Mouse (Mus musculus): ENCODE results near the gene Mtch1.

The Mtch1 gene

GRCm38 (mm10) chr17:29310056-29310623 lies 37.6 kb downstream of the Mtch1 start:
- DNase-seq (ENCODE audit: low read depth, low spot score): no peak

- no peak for DNase-seq (ENCODE audit: low read depth, low spot score)
Measured at GRCm38 (mm10) chr17:29305871-29306270, 41.9 kb downstream of the Mtch1 start.

GRCm38 (mm10) chr17:29305058-29305806 lies 42.5 kb downstream of the Mtch1 start:
- no peak for DNase-seq (ENCODE audit: low read depth, low spot score)

GRCm38 (mm10) chr17:29304376-29305057 lies 43.2 kb downstream of the Mtch1 start:
- no peak for DNase-seq (ENCODE audit: low read depth, low spot score)

GRCm38 (mm10) chr17:29303856-29304255 lies 43.9 kb downstream of the Mtch1 start:
- no peak for DNase-seq (ENCODE audit: low read depth, low spot score)

- DNase-seq (ENCODE audit: low read depth, low spot score): no peak
Measured at GRCm38 (mm10) chr17:29303087-29303486, 44.6 kb downstream of the Mtch1 start.

- no peak for DNase-seq (ENCODE audit: low read depth, low spot score)
Measured at GRCm38 (mm10) chr17:29302149-29302548, 45.6 kb downstream of the Mtch1 start.

- no peak for DNase-seq (ENCODE audit: low read depth, low spot score)
Measured at GRCm38 (mm10) chr17:29301421-29301820, 46.3 kb downstream of the Mtch1 start.

- no peak for DNase-seq (ENCODE audit: low read depth, low spot score)
Measured at GRCm38 (mm10) chr17:29300926-29301325, 46.8 kb downstream of the Mtch1 start.

- DNase-seq (ENCODE audit: low read depth, low spot score): no peak
Measured at GRCm38 (mm10) chr17:29299282-29299681, 48.5 kb downstream of the Mtch1 start.

GRCm38 (mm10) chr17:29297813-29298212 lies 49.9 kb downstream of the Mtch1 start:
- DNase-seq (ENCODE audit: low read depth, low spot score): no peak

GRCm38 (mm10) chr17:29297321-29297720 lies 50.4 kb downstream of the Mtch1 start:
- DNase-seq (ENCODE audit: low read depth, low spot score): no peak

- no peak for DNase-seq (ENCODE audit: low read depth, low spot score)
Measured at GRCm38 (mm10) chr17:29295835-29296234, 51.9 kb downstream of the Mtch1 start.

- no peak for DNase-seq (ENCODE audit: low read depth, low spot score)
Measured at GRCm38 (mm10) chr17:29293807-29294605, 53.7 kb downstream of the Mtch1 start.

- DNase-seq (ENCODE audit: low read depth, low spot score): no peak
Measured at GRCm38 (mm10) chr17:29292996-29293395, 54.7 kb downstream of the Mtch1 start.

GRCm38 (mm10) chr17:29291793-29292192 lies 55.9 kb downstream of the Mtch1 start:
- peak; percentile 39 for DNase-seq (ENCODE audit: low read depth, low spot score)

GRCm38 (mm10) chr17:29282216-29282952 lies 65.3 kb downstream of the Mtch1 start:
- DNase-seq (ENCODE audit: low read depth, low spot score): no peak
